Mouse (Mus musculus) CH12.LX (cell line): ENCODE measurements around the gene Ap4s1. TPM values are rescaled to one million over a fixed set of nuclear protein-coding genes. Genes with fewer than 3 reads are reported as not detected.
"Not testable (repeated sequence)": the region's sequence is repeated elsewhere in the genome, so short reads cannot be mapped to it uniquely, and the experiment has no call there.

ENCODE experiments used
- DNase-seq: peaks from one replicate; pipeline ENCODE4 v3.0.0-alpha.2; 2013; ENCODE audit errors: extremely low read depth
- H3K27ac ChIP-seq: 2 replicates; pipeline ENCODE4 v1.5.1; 2012; ENCODE audit warnings: low read depth, mild to moderate bottlenecking, control low read depth, moderate library complexity; ENCODE audit not compliant: insufficient read depth
- H3K27me3 ChIP-seq: replicated peaks from 2 replicates; pipeline ENCODE3; 2012; ENCODE audit warnings: inconsistent platforms
- H3K36me3 ChIP-seq, 2 experiments: replicated peaks in 1 of 2; 2 replicates each; pipeline versions ENCODE3 to v1.6.1; 2012; ENCODE audit warnings: inconsistent platforms in 1 of 2, low read length in 1 of 2, mild to moderate bottlenecking in 1 of 2, mixed read lengths in 1 of 2, moderate library complexity in 1 of 2; ENCODE audit not compliant: control insufficient read depth in 1 of 2, insufficient read depth in 1 of 2
- H3K4me1 ChIP-seq, 2 experiments: 2 replicates each; pipeline ENCODE4 v1.6.1; 2012; ENCODE audit warnings: inconsistent platforms in 1 of 2, moderate library complexity in 1 of 2; ENCODE audit not compliant: insufficient read depth in 2 of 2, control insufficient read depth in 1 of 2
- H3K4me2 ChIP-seq: 2 replicates; pipeline ENCODE4 v1.6.1; 2012; ENCODE audit warnings: low read depth, mild to moderate bottlenecking, control low read depth; ENCODE audit not compliant: poor library complexity, insufficient read depth, severe bottlenecking
- H3K4me3 ChIP-seq, 3 experiments: fragments of 150-350 bp in 1 of 3; sonication (generic) in 1 of 3; replicated peaks in 1 of 3; 2 replicates each; pipeline versions ENCODE3 to v1.5.1; 2011 to 2012; ENCODE audit warnings: low read depth in 2 of 3, low read length in 2 of 3, mild to moderate bottlenecking in 2 of 3, moderate library complexity in 2 of 3, control low read depth in 1 of 3, improper control_type of control experiment in 1 of 3, inconsistent platforms in 1 of 3, mixed read lengths in 1 of 3; ENCODE audit not compliant: poor library complexity in 1 of 3
- H3K79me2 ChIP-seq: replicated peaks from 2 replicates; pipeline ENCODE4 v1.6.1; 2012; ENCODE audit warnings: mild to moderate bottlenecking, moderate library complexity; ENCODE audit not compliant: control insufficient read depth, poor library complexity, insufficient read depth, severe bottlenecking; ENCODE audit errors: extremely low read depth
- H3K9ac ChIP-seq: 2 replicates; pipeline ENCODE4 v1.6.1; 2012; ENCODE audit warnings: low read depth, mild to moderate bottlenecking, control low read depth, moderate library complexity; ENCODE audit not compliant: insufficient read depth
- H3K9me3 ChIP-seq: replicated peaks from 2 replicates; pipeline ENCODE3; 2012; ENCODE audit warnings: low read length, inconsistent platforms, mixed read lengths
- IRF4 ChIP-seq: IDR thresholded peaks from 2 replicates; pipeline ENCODE4 v1.6.1; 2014; ENCODE audit warnings: low read depth, mild to moderate bottlenecking, inconsistent platforms, low read length, improper control_type of control experiment
- JUN ChIP-seq: IDR thresholded peaks from 2 replicates; pipeline ENCODE4 v1.6.1; 2011; ENCODE audit warnings: low read depth, mild to moderate bottlenecking, low read length, improper control_type of control experiment, moderate library complexity; ENCODE audit not compliant: insufficient read depth
- KAT2A ChIP-seq: IDR thresholded peaks from 2 replicates; pipeline ENCODE4 v1.6.1; 2012; ENCODE audit warnings: low read length, improper control_type of control experiment, inconsistent platforms; ENCODE audit not compliant: insufficient replicate concordance
- MYC ChIP-seq: IDR thresholded peaks from 2 replicates; pipeline ENCODE4 v1.6.1; 2011; ENCODE audit warnings: low read depth, mild to moderate bottlenecking, improper control_type of control experiment, low read length
- NELFE ChIP-seq: IDR thresholded peaks from 2 replicates; pipeline ENCODE4 v1.6.1; 2011; ENCODE audit warnings: low read depth, low read length, improper control_type of control experiment
- POLR2A ChIP-seq: IDR thresholded peaks from 2 replicates; pipeline ENCODE4 v1.6.1; 2011; ENCODE audit warnings: low read depth, mild to moderate bottlenecking, improper control_type of control experiment, low read length
- SIN3A ChIP-seq: IDR thresholded peaks from 2 replicates; pipeline ENCODE4 v1.6.1; 2012; ENCODE audit warnings: low read length, improper control_type of control experiment, inconsistent platforms
- SMC3 ChIP-seq: IDR thresholded peaks from 2 replicates; pipeline ENCODE4 v1.6.1; 2011; ENCODE audit warnings: low read depth, low read length, improper control_type of control experiment
- TBP ChIP-seq: conservative IDR thresholded peaks from 2 replicates; pipeline ENCODE4 v1.6.1; 2011; ENCODE audit warnings: low read depth, low read length, improper control_type of control experiment
- USF1 ChIP-seq: IDR thresholded peaks from 2 replicates; pipeline ENCODE4 v1.6.1; 2014; ENCODE audit warnings: low read depth, mild to moderate bottlenecking, inconsistent platforms, low read length, improper control_type of control experiment
- ZC3H11A ChIP-seq: IDR thresholded peaks from 2 replicates; pipeline ENCODE4 v1.6.1; 2012; ENCODE audit warnings: low read depth, mild to moderate bottlenecking, inconsistent platforms, low read length, improper control_type of control experiment
- ZNF384 ChIP-seq: IDR thresholded peaks from 2 replicates; pipeline ENCODE4 v1.6.1; 2012; ENCODE audit warnings: low read depth, low read length, improper control_type of control experiment, inconsistent platforms
- dilution Hi-C: fragments of 300-500 bp; cut with MboI; formaldehyde crosslinking; loops from 2 replicates; pipeline ENCODE4 v1.14.3; 2020; ENCODE audit warnings: low sequenced_read_pairs; ENCODE audit not compliant: extremely low pct_unique_long_range_greater_than_20kb, extremely low pct_ligation_motif_present
- in situ Hi-C: fragments of 300-500 bp; cut with MboI; formaldehyde crosslinking; loops from 3 replicates; pipeline ENCODE4 v1.14.3; 2019; ENCODE audit warnings: low sequenced_read_pairs, low pct_ligation_motif_present, low pct_unique_long_range_greater_than_20kb, mixed read lengths
- polyA plus RNA-seq: library from polyadenylated mRNA; unstranded; fragments of >175 nt; gene quantifications from 2 replicates; pipeline ENCODE4 v1.2.1, GENCODE M21; 2012; ENCODE audit warnings: low read depth; ENCODE audit not compliant: insufficient read length
- total RNA-seq, 2 experiments: library from RNA; depleted of rRNA; stranded (reverse); fragments of 300-350 nt in 1 of 2; fragments of >200 nt in 1 of 2; gene quantifications; 2 replicates each; pipeline ENCODE4 v1.2.3; 2012 to 2014

Gene Ap4s1
- total and polyA plus RNA-seq, 3 experiments: 11.0 to 32.4 (median 20.5) TPM

GRCm38 (mm10) chr12:51641871-51642270 is 49.0 kb upstream of the Ap4s1 start:
- H3K27ac ChIP-seq: no peak overlapping the region

GRCm38 (mm10) chr12:51649401-51649800 is 41.4 kb upstream of the Ap4s1 start:
- in situ Hi-C loops, H3K79me2 ChIP-seq: not testable (repeated sequence)

More at GRCm38 (mm10) chr12:51641871-51642270, 49.0 kb upstream of the Ap4s1 start:
- H3K4me2 ChIP-seq: no peak overlapping the region
- in situ Hi-C loops: no loop called here
- H3K4me3 ChIP-seq: no peak overlapping the region
- no peaks in the 10 kb centered on the region for H3K27me3 ChIP-seq
- peaks cover 3 to 35% of the 10 kb centered on the region in 2 experiments for H3K36me3 ChIP-seq
- no peaks in the 10 kb centered on the region for H3K4me1 ChIP-seq
- no peak for TF ChIP-seq USF1
- no peak for TF ChIP-seq NELFE
- no peak for TF ChIP-seq IRF4
- TF ChIP-seq, all 38 proteins: peak for 0
- no peak overlapping the region for H3K9ac ChIP-seq
- H3K79me2 ChIP-seq: no peaks in the 10 kb centered on the region
- no peaks in the 10 kb centered on the region for H3K9me3 ChIP-seq
- no peak for DNase-seq
- dilution Hi-C loops: no loop called here

GRCm38 (mm10) chr12:51655944-51656465 is 34.8 kb upstream of the Ap4s1 start:
- no peak for TF ChIP-seq SIN3A
- no peak for TF ChIP-seq POLR2A
- TF ChIP-seq IRF4: no peak
- no peak for TF ChIP-seq NELFE
- TF ChIP-seq ZNF384: no peak
- DNase-seq: no peak
- in situ Hi-C loops (no loop called here), dilution Hi-C loops (no loop called here)
- H3K4me2 ChIP-seq: no peak overlapping the region
- no peak overlapping the region for H3K4me3 ChIP-seq
- H3K9ac ChIP-seq: no peak overlapping the region
- H3K27me3 ChIP-seq: no peaks in the 10 kb centered on the region
- H3K36me3 ChIP-seq: peaks cover 3 to 28% of the 10 kb centered on the region in 2 experiments
- peaks cover 0 to 3% of the 10 kb centered on the region in 2 experiments; a peak in 1 of 4 replicates for H3K4me1 ChIP-seq
- H3K79me2 ChIP-seq: peaks cover 9% of the 10 kb centered on the region
- H3K27ac ChIP-seq: no peak overlapping the region
- H3K9me3 ChIP-seq: no peaks in the 10 kb centered on the region

More at GRCm38 (mm10) chr12:51649401-51649800, 41.4 kb upstream of the Ap4s1 start:
- H3K4me3 ChIP-seq, DNase-seq, H3K4me1 ChIP-seq, dilution Hi-C loops, H3K9me3 ChIP-seq, H3K27me3 ChIP-seq, H3K27ac ChIP-seq, H3K9ac ChIP-seq, H3K4me2 ChIP-seq: not testable (repeated sequence)
- peaks cover 8 to 50% of the 10 kb centered on the region in 2 experiments for H3K36me3 ChIP-seq

GRCm38 (mm10) chr12:51663011-51663410 is 27.8 kb upstream of the Ap4s1 start:
- Histone ChIP-seq H3K36me3 (peaks cover 0 to 4% of the 10 kb centered on the region in 2 experiments), H3K4me3 (no peak overlapping the region), H3K27me3 (no peaks in the 10 kb centered on the region), H3K9me3 (no peaks in the 10 kb centered on the region), H3K27ac (no peak overlapping the region), H3K9ac (no peak overlapping the region), H3K4me2 (no peak overlapping the region)
- in situ Hi-C loops: no loop called here
- no peak for TF ChIP-seq ZC3H11A
- TF ChIP-seq SMC3: no peak
- no peak for TF ChIP-seq MYC
- TF ChIP-seq TBP: no peak
- no peak for TF ChIP-seq JUN
- TF ChIP-seq KAT2A: no peak
- TF ChIP-seq, all 38 proteins: peak for 0
- Histone ChIP-seq H3K4me1 (peaks cover 0 to 5% of the 10 kb centered on the region in 2 experiments; a peak in 1 of 4 replicates), H3K79me2 (peaks cover 43% of the 10 kb centered on the region)
- no peak for DNase-seq
- dilution Hi-C loops: no loop called here
